Mouse (Mus musculus) hindbrain, embryonic 11.5 days (tissue): ENCODE results near the gene Plekhs1. TPM values are rescaled to one million over a fixed set of nuclear protein-coding genes. Genes with fewer than 3 reads are reported as not detected.
"Not testable (repeated sequence)": the region's sequence is repeated elsewhere in the genome, so short reads cannot be mapped to it uniquely, and the experiment has no call there.

Experiments
- ATAC-seq: fragments of 200-750 bp; cut with Nextera tagmentation; 2 replicates; pipeline ENCODE4 v1.8.0; 2017; ENCODE audit warnings: mild to moderate bottlenecking, moderate TSS enrichment, moderate library complexity; ENCODE audit not compliant: low FRiP score
- DNase-seq: peaks from one replicate; pipeline ENCODE4 v3.0.0-alpha.2; 2015; ENCODE audit warnings: low spot score
- H3K27ac ChIP-seq: fragments of 300-500 bp; sonication (generic); 2 replicates; pipeline ENCODE4 v1.5.1; 2014; ENCODE audit warnings: mild to moderate bottlenecking, low read depth, low read length
- H3K27me3 ChIP-seq: fragments of 300-500 bp; sonication (generic); 2 replicates; pipeline ENCODE4 v1.6.1; 2014; ENCODE audit warnings: mild to moderate bottlenecking, low read length, moderate library complexity, mixed read lengths; ENCODE audit not compliant: control insufficient read depth, insufficient read depth
- H3K36me3 ChIP-seq: fragments of 300-500 bp; sonication (generic); 2 replicates; pipeline ENCODE4 v1.6.1; 2014; ENCODE audit warnings: mild to moderate bottlenecking, low read length, moderate library complexity, mixed read lengths; ENCODE audit not compliant: control insufficient read depth, insufficient read depth
- H3K4me1 ChIP-seq: fragments of 300-500 bp; sonication (generic); replicated peaks from 2 replicates; pipeline ENCODE4 v1.6.1; 2014; ENCODE audit warnings: low read length, mixed read lengths; ENCODE audit not compliant: control insufficient read depth, insufficient read depth
- H3K4me2 ChIP-seq: fragments of 300-500 bp; sonication (generic); replicated peaks from 2 replicates; pipeline ENCODE4 v1.6.1; 2014; ENCODE audit warnings: mild to moderate bottlenecking, low read depth, low read length
- H3K4me3 ChIP-seq: fragments of 300-500 bp; sonication (generic); 2 replicates; pipeline ENCODE4 v1.5.1; 2014; ENCODE audit warnings: low read depth, low read length
- H3K9ac ChIP-seq: fragments of 300-500 bp; sonication (generic); 2 replicates; pipeline ENCODE4 v1.6.1; 2014; ENCODE audit warnings: low read depth, low read length
- H3K9me3 ChIP-seq: fragments of 300-500 bp; sonication (generic); 2 replicates; pipeline ENCODE4 v1.6.1; 2016; ENCODE audit warnings: low read length; ENCODE audit not compliant: control insufficient read depth
- WGBS: fragments of 180-500 bp; shearing (Covaris S2); extraction: QIAGEN DNeasy Blood & Tissue Kit; methylation state at CpG from one replicate; pipeline ENCODE4 v1.1.7; 2014; 5-methylcytosine and 5-hydroxymethylcytosine counted together
- polyA plus RNA-seq: library from polyadenylated mRNA; unstranded; fragments of >200 nt; fragmentation: Nextera tagmentation; extraction: Ambion mirVana; gene quantifications from 2 replicates; pipeline ENCODE4 v1.2.1, GENCODE M21; 2014

Plekhs1 gene
- polyA plus RNA-seq, 1 experiment from 2014 or later: not detected

DNA sequence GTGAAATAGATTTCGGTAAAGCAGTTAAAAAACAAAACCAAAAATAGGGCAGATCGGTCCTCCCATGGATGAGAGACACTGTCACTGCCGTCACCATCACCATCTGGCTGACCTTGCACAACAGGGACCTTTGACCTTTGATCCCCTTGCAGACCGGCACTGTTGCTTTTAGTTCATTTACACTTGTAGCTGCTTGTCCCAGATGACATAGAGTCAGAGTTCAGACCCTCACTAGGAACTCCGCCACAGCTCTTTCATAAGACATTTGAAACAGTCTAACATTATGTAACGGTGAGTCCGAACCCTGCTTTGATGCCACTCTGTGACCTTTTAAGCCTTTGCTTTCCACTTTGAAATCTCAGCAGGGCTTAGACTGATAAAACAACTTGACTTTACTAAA lies 58.0 kb downstream of the Plekhs1 start:
- H3K4me2 ChIP-seq, H3K9ac ChIP-seq, DNase-seq, H3K27me3 ChIP-seq, H3K4me3 ChIP-seq, H3K4me1 ChIP-seq, H3K27ac ChIP-seq, H3K9me3 ChIP-seq, ATAC-seq, H3K36me3 ChIP-seq: not testable (repeated sequence)
- no CpG with 5 or more reads among the region's 7 CpGs for whole genome bisulfite sequencing

DNA sequence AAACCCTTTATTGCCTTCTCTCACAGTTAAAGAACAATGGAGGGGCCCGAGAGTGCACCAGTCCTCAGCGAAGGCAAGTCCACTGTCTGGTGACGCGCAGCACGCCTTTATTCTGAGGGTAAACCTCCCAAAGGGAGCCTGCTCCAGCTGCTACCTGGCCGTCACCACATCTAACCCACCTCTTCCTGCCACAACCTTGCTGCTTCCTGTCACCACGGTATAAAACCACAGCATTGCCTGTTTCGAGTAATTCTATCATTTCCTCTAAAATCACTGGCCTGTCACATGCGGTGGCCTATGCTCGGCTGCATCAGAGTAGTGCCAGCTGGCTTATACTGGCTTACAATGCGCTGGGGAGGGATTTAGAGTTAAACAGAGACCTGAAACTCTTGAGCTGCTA lies 69.1 kb downstream of the Plekhs1 start:
- H3K36me3 ChIP-seq, H3K4me2 ChIP-seq, H3K27me3 ChIP-seq, H3K4me1 ChIP-seq, DNase-seq, H3K27ac ChIP-seq, H3K4me3 ChIP-seq, H3K9ac ChIP-seq, ATAC-seq, H3K9me3 ChIP-seq: not testable (repeated sequence)
- WGBS: no CpG with 5 or more reads among the region's 11 CpGs

DNA sequence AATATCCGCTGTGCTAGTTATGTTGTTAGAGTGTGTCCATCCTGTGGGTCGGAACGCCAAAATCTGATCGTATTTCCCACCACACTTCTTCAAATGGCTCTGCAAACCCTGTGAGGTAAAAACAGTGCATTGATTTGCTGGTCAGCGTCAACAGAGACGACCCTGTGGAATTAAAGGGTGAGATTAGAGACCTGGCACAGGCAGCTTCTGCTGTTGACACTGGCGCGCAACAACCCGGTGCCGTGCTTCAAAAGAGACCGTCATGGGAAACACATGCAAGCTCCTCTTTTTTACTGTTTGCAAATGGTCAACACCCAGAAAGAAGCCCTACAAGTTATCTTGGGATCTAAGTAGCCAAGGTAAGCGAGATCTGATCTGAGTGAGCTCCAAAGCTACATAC lies 69.8 kb downstream of the Plekhs1 start:
- no peaks in the 10 kb centered on the region for H3K4me1 ChIP-seq
- no peak overlapping the region for H3K4me2 ChIP-seq
- no peak for DNase-seq
- 93% methylated on average over 12 of the region's 12 CpGs for WGBS
- H3K9me3 ChIP-seq: no peaks in the 10 kb centered on the region
- no peak overlapping the region for H3K9ac ChIP-seq
- no peaks in the 10 kb centered on the region for H3K27me3 ChIP-seq
- no peak overlapping the region for H3K27ac ChIP-seq
- no peak overlapping the region for H3K4me3 ChIP-seq
- no peaks in the 10 kb centered on the region for H3K36me3 ChIP-seq
- ATAC-seq: no peak

GRCm38 (mm10) chr19:56533291-56534071 lies 72.0 kb downstream of the Plekhs1 start:
- H3K4me2 ChIP-seq: no peak overlapping the region
- no peak for ATAC-seq
- H3K36me3 ChIP-seq: no peaks in the 10 kb centered on the region
- no peak for DNase-seq
- no peaks in the 10 kb centered on the region for H3K4me1 ChIP-seq
- H3K4me3 ChIP-seq: no peak overlapping the region
- no peaks in the 10 kb centered on the region for H3K9me3 ChIP-seq
- H3K9ac ChIP-seq: no peak overlapping the region
- WGBS: 94% methylated on average over 14 of the region's 14 CpGs
- H3K27ac ChIP-seq: no peak overlapping the region
- H3K27me3 ChIP-seq: no peaks in the 10 kb centered on the region

DNA sequence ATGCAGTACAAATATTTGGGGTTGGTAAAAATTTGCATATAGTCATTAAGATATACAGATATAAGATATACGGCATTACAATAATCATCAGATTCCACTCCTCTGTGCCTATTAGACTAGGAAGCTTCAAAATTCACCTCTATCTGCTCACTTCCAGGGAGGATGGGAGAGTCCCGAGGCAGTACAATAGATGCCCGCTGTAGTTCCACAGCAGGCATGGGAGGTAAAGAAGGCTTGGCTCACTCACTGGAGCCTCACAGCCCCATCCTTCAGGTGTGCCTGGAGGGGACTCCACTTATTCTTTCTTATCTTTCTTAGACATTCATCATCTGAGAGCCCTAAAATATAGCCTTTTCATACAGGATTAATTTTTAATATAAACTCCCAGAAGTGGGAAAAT lies 72.9 kb downstream of the Plekhs1 start:
- DNase-seq (no peak), ATAC-seq (no peak)
- Histone ChIP-seq H3K4me3 (no peak overlapping the region), H3K4me2 (no peak overlapping the region), H3K36me3 (no peaks in the 10 kb centered on the region), H3K27ac (no peak overlapping the region), H3K27me3 (no peaks in the 10 kb centered on the region), H3K9me3 (no peaks in the 10 kb centered on the region), H3K4me1 (no peaks in the 10 kb centered on the region), H3K9ac (no peak overlapping the region)
- WGBS: 82% methylated on average over 3 of the region's 3 CpGs

GRCm38 (mm10) chr19:56535064-56535463 lies 73.6 kb downstream of the Plekhs1 start:
- Histone ChIP-seq H3K27me3 (no peaks in the 10 kb centered on the region), H3K36me3 (no peaks in the 10 kb centered on the region), H3K9me3 (no peaks in the 10 kb centered on the region), H3K9ac (no peak overlapping the region), H3K4me2 (no peak overlapping the region), H3K4me1 (no peaks in the 10 kb centered on the region), H3K27ac (no peak overlapping the region), H3K4me3 (no peak overlapping the region)
- WGBS: 82% methylated on average over 9 of the region's 9 CpGs
- ATAC-seq (no peak), DNase-seq (no peak)

DNA sequence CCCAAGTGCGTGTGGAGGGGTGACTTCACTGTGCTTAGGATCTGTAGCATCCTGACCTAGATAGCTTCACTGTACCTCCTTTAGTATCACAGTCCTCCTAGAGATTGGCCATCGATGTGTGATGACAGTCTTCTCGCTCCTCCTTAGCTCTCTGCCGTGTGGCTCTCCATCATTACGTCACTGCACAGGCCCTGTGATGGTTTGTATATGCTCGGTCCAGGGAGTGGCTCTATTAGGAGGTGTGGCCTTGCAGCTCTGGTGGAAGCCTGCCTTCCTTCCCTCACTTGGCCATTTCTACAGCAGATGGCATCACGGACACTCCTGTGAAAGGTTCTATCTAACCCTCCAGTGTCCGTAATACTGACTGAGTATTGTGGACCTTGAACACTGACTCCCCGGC lies 74.3 kb downstream of the Plekhs1 start:
- ATAC-seq (no peak), DNase-seq (no peak)
- H3K27me3 ChIP-seq: no peaks in the 10 kb centered on the region
- WGBS: 90% methylated on average over 9 of the region's 9 CpGs
- no peak overlapping the region for H3K9ac ChIP-seq
- H3K4me2 ChIP-seq: no peak overlapping the region
- no peaks in the 10 kb centered on the region for H3K9me3 ChIP-seq
- H3K4me3 ChIP-seq: no peak overlapping the region
- H3K4me1 ChIP-seq: no peaks in the 10 kb centered on the region
- H3K27ac ChIP-seq: no peak overlapping the region
- no peaks in the 10 kb centered on the region for H3K36me3 ChIP-seq

Other genes starting within 250 kb of the Plekhs1 start
- not detected in 2 replicates for gene Habp2, start 174.5 kb upstream of the Plekhs1 start, polyA plus RNA-seq
- 0.15 and 0.22 TPM in 2 replicates for gene Nrap, start 71.6 kb upstream of the Plekhs1 start, polyA plus RNA-seq
- 16.5 and 16.6 TPM in 2 replicates for gene Casp7, start 64.5 kb upstream of the Plekhs1 start, polyA plus RNA-seq
- gene Dclre1a, start 86.6 kb downstream of the Plekhs1 start, polyA plus RNA-seq: 13.9 and 16.5 TPM in 2 replicates
- 12.9 and 14.4 TPM in 2 replicates for gene Nhlrc2, start 86.6 kb downstream of the Plekhs1 start, polyA plus RNA-seq